Mouse (Mus musculus) macrophage (primary cell): ENCODE data around the gene Gm37240. TPM values are rescaled to one million over a fixed set of nuclear protein-coding genes. Genes with fewer than 3 reads are reported as not detected.

Source experiments
- H3K27ac ChIP-seq: fragments of 350-480 bp; formaldehyde crosslinking; 2 replicates; pipeline ENCODE4 v1.9.0; 2021
- H3K36me3 ChIP-seq: fragments of 350-480 bp; formaldehyde crosslinking; 2 replicates; pipeline ENCODE4 v1.9.0; 2021; ENCODE audit errors: inconsistent target
- H3K4me3 ChIP-seq: fragments of 350-480 bp; formaldehyde crosslinking; 2 replicates; pipeline ENCODE4 v1.9.0; 2021; ENCODE audit errors: inconsistent target
- H3K79me2 ChIP-seq: fragments of 350-480 bp; formaldehyde crosslinking; 2 replicates; pipeline ENCODE4 v1.9.0; 2021; ENCODE audit errors: inconsistent target
- WGBS: methylation state at CpG from one replicate; pipeline ENCODE4 v1.1.7; 2026; ENCODE audit warnings: inconsistent platforms; ENCODE audit not compliant: missing documents; 5-methylcytosine and 5-hydroxymethylcytosine counted together
- polyA plus RNA-seq: library from polyadenylated mRNA; stranded (reverse); fragments of 250-400 nt; gene quantifications from 3 replicates; pipeline ENCODE4 v1.2.4, GENCODE M21; 2018; ENCODE audit warnings: inconsistent platforms

Gene Gm37240
- polyA plus RNA-seq, 1 experiment from 2014 or later, result not detected

GRCm38 (mm10) chr3:85251631-85252030 lies 635.7 kb downstream of the Gm37240 start:
- Histone ChIP-seq H3K27ac (no peak overlapping the region), H3K79me2 (no peaks in the 10 kb centered on the region), H3K4me3 (no peak overlapping the region), H3K36me3 (no peaks in the 10 kb centered on the region)
- WGBS, result 89% methylated on average over 6 of the region's 6 CpGs

GRCm38 (mm10) chr3:85246131-85246530 lies 641.2 kb downstream of the Gm37240 start:
- no peaks in the 10 kb centered on the region for H3K79me2 ChIP-seq
- no peak overlapping the region for H3K27ac ChIP-seq
- WGBS, result 46% methylated on average over 3 of the region's 3 CpGs
- no peaks in the 10 kb centered on the region for H3K36me3 ChIP-seq
- H3K4me3 ChIP-seq, result no peak overlapping the region

- H3K36me3 ChIP-seq, result no peaks in the 10 kb centered on the region
- H3K79me2 ChIP-seq, result no peaks in the 10 kb centered on the region
- no peak overlapping the region for H3K27ac ChIP-seq
- no peak overlapping the region for H3K4me3 ChIP-seq
- WGBS, result 81% methylated on average over 3 of the region's 3 CpGs
These were observed 650.8 kb downstream of the Gm37240 start for GRCm38 (mm10) chr3:85236546-85236945.

GRCm38 (mm10) chr3:85232846-85233245 lies 654.5 kb downstream of the Gm37240 start:
- H3K36me3 ChIP-seq, result no peaks in the 10 kb centered on the region
- no peak overlapping the region for H3K27ac ChIP-seq
- WGBS, result 91% methylated on average over 6 of the region's 6 CpGs
- no peak overlapping the region for H3K4me3 ChIP-seq
- H3K79me2 ChIP-seq, result no peaks in the 10 kb centered on the region

- Histone ChIP-seq H3K79me2 (no peaks in the 10 kb centered on the region), H3K4me3 (no peak overlapping the region), H3K36me3 (no peaks in the 10 kb centered on the region), H3K27ac (no peak overlapping the region)
- WGBS, result 92% methylated on average over 5 of the region's 5 CpGs
These were observed 665.3 kb downstream of the Gm37240 start for GRCm38 (mm10) chr3:85222046-85222445.

- no peak overlapping the region for H3K27ac ChIP-seq
- no peak overlapping the region for H3K4me3 ChIP-seq
- no peaks in the 10 kb centered on the region for H3K79me2 ChIP-seq
- WGBS, result 86% methylated on average over 5 of the region's 5 CpGs
- H3K36me3 ChIP-seq, result no peaks in the 10 kb centered on the region
These were observed 672.4 kb downstream of the Gm37240 start for GRCm38 (mm10) chr3:85214926-85215325.

- no peak overlapping the region for H3K27ac ChIP-seq
- 87% methylated on average over 9 of the region's 9 CpGs for WGBS
- no peaks in the 10 kb centered on the region for H3K36me3 ChIP-seq
These were observed 674.5 kb downstream of the Gm37240 start for GRCm38 (mm10) chr3:85212751-85213350.

GRCm38 (mm10) chr3:85209887-85210844 lies 677.2 kb downstream of the Gm37240 start:
- 89% methylated on average over 17 of the region's 17 CpGs for WGBS
- Histone ChIP-seq H3K27ac (no peak overlapping the region), H3K79me2 (no peaks in the 10 kb centered on the region)

More at GRCm38 (mm10) chr3:85212751-85213350, 674.5 kb downstream of the Gm37240 start:
- Histone ChIP-seq H3K79me2 (no peaks in the 10 kb centered on the region), H3K4me3 (no peak overlapping the region)

GRCm38 (mm10) chr3:85206475-85206874 lies 680.8 kb downstream of the Gm37240 start:
- WGBS, result 100% methylated on average over 6 of the region's 7 CpGs
- H3K4me3 ChIP-seq, result no peak overlapping the region
- no peaks in the 10 kb centered on the region for H3K79me2 ChIP-seq
- no peak overlapping the region for H3K27ac ChIP-seq
- H3K36me3 ChIP-seq, result no peaks in the 10 kb centered on the region

More at GRCm38 (mm10) chr3:85209887-85210844, 677.2 kb downstream of the Gm37240 start:
- no peaks in the 10 kb centered on the region for H3K36me3 ChIP-seq
- H3K4me3 ChIP-seq, result no peak overlapping the region

GRCm38 (mm10) chr3:85205911-85206310 lies 681.4 kb downstream of the Gm37240 start:
- Histone ChIP-seq H3K36me3 (no peaks in the 10 kb centered on the region), H3K4me3 (no peak overlapping the region), H3K79me2 (no peaks in the 10 kb centered on the region), H3K27ac (no peak overlapping the region)
- 95% methylated on average over 4 of the region's 4 CpGs for WGBS

GRCm38 (mm10) chr3:85203659-85204058 lies 683.7 kb downstream of the Gm37240 start:
- no peaks in the 10 kb centered on the region for H3K79me2 ChIP-seq
- 85% methylated on average over 9 of the region's 9 CpGs for WGBS
- H3K36me3 ChIP-seq, result no peaks in the 10 kb centered on the region
- no peak overlapping the region for H3K27ac ChIP-seq
- no peak overlapping the region for H3K4me3 ChIP-seq

GRCm38 (mm10) chr3:85202726-85203125 lies 684.6 kb downstream of the Gm37240 start:
- WGBS, result 60% methylated on average over 2 of the region's 3 CpGs
- H3K79me2 ChIP-seq, result no peaks in the 10 kb centered on the region
- H3K4me3 ChIP-seq, result no peak overlapping the region
- no peaks in the 10 kb centered on the region for H3K36me3 ChIP-seq
- H3K27ac ChIP-seq, result no peak overlapping the region

GRCm38 (mm10) chr3:85201785-85202184 lies 685.5 kb downstream of the Gm37240 start:
- Histone ChIP-seq H3K79me2 (no peaks in the 10 kb centered on the region), H3K36me3 (no peaks in the 10 kb centered on the region), H3K4me3 (no peak overlapping the region), H3K27ac (no peak overlapping the region)
- 96% methylated on average over 4 of the region's 4 CpGs for WGBS

- WGBS, result 78% methylated on average over 3 of the region's 3 CpGs
- H3K79me2 ChIP-seq, result no peaks in the 10 kb centered on the region
- H3K36me3 ChIP-seq, result no peaks in the 10 kb centered on the region
- no peak overlapping the region for H3K4me3 ChIP-seq
- no peak overlapping the region for H3K27ac ChIP-seq
These were observed 688.8 kb downstream of the Gm37240 start for GRCm38 (mm10) chr3:85198496-85198895.

- H3K4me3 ChIP-seq, result no peak overlapping the region
- no peak overlapping the region for H3K27ac ChIP-seq
- WGBS, result 94% methylated on average over 6 of the region's 6 CpGs
- no peaks in the 10 kb centered on the region for H3K36me3 ChIP-seq
- H3K79me2 ChIP-seq, result no peaks in the 10 kb centered on the region
These were observed 690.2 kb downstream of the Gm37240 start for GRCm38 (mm10) chr3:85197148-85197547.
